Mouse (Mus musculus): Measurements from ENCODE around the gene Gm732.

The Gm732 gene

DNA sequence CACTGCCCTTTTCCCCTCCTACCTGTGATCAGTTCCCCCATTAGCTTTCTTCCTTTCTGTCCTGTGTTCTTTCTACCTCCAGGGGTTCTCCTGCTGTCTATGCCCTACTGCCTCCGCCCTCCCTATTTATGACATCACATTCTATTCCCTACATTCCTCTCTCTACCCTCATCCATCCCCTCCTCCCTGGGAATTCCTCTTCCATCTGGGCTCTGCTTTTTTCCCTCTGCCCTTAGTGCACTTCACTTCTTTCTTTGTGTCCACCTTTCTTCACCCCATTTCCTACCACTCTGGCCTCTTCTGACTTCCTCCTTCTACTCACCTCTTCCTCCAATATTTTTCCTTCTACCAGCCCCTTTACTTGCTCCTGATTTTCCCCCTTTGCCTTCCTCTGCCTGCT lies at the start of gene Gm732:
Gene Gm732, minus strand, starts transcription at position 101 of the 400 bp plus-strand sequence.
- DNase-seq (ENCODE audit: low spot score), result no peak
